Mouse (Mus musculus): ENCODE measurements at regions not wholly inside any gene's neighbourhood (a gene's known extent, or its start where the extent isn't known, plus 50 kb on each side); places are given as distances from the start of the nearest gene placed in this dataset.

DNA sequence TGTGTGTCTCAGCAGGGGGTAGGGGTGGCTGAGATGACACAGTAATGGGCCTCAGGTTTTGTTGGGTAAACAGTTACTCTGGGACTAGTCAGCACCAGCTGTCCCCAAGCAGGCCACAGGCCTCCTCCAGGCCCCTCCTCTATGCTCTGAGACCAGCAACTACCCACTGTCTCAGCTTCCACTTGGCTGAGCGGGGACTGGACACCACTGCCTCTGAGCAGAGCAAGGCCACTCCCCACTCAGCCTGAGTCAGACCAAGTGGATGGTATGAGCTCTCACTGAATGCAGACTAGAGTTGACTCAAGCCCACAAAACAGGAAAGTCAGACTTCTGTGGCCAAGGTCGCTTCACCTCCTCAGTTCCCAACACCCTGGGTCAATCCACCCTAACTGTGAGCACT, 540.5 kb upstream of the Btbd3 start:
- no peaks in the 10 kb centered on the region for H3K36me3 ChIP-seq (ENCODE audit: control insufficient read depth, insufficient read depth, low read length)
- no peaks in the 10 kb centered on the region for H3K4me1 ChIP-seq (ENCODE audit: control insufficient read depth, insufficient read depth, low read length)
- no peaks in the 10 kb centered on the region for H3K27me3 ChIP-seq (ENCODE audit: control insufficient read depth, insufficient read depth, low read length)
- no peak overlapping the region for H3K27ac ChIP-seq (ENCODE audit: control insufficient read depth, insufficient read depth, low read depth, low read length)
- H3K4me3 ChIP-seq (ENCODE audit: control insufficient read depth, low read depth, low read length), result no peak overlapping the region
- TF ChIP-seq CTCF (IDR thresholded peaks at IDR 0.05; ENCODE audit: control insufficient read depth, insufficient read depth, insufficient replicate concordance, low read depth, low read length) (no peak), POLR2A (IDR thresholded peaks at IDR 0.05; ENCODE audit: control insufficient read depth, low read depth, low read length) (no peak)

DNA sequence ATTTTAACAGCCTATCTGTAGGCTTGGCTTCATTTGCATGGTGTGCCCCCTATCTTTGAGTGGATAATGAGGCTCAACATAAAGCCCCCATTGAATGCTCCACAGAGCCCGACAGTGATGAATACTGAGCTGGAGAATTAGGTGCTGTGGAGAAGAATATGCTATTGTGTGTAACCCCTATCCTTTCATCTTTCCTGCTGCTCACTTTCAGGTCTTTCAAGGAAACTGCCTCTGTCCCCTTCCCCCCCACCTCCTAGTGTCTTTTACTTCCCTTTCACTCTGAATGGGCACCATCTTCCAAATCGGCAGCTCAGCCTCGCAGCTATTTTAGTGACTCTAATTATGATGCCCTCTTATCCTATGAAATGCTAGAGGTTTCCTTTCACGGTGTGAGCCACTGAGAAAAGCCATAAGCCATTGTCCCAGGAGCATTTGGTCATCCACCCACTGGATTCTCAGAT, 549.8 kb upstream of the Btbd3 start:
- H3K4me1 ChIP-seq (ENCODE audit: control insufficient read depth, insufficient read depth, low read length), result no peaks in the 10 kb centered on the region
- no peaks in the 10 kb centered on the region for H3K36me3 ChIP-seq (ENCODE audit: control insufficient read depth, insufficient read depth, low read length)
- H3K27ac ChIP-seq (ENCODE audit: control insufficient read depth, insufficient read depth, low read depth, low read length), result no peak overlapping the region
- H3K4me3 ChIP-seq (ENCODE audit: control insufficient read depth, low read depth, low read length), result no peak overlapping the region
- no peak for TF ChIP-seq CTCF (IDR thresholded peaks at IDR 0.05; ENCODE audit: control insufficient read depth, insufficient read depth, insufficient replicate concordance, low read depth, low read length)
- no peak for TF ChIP-seq POLR2A (IDR thresholded peaks at IDR 0.05; ENCODE audit: control insufficient read depth, low read depth, low read length)
- no peaks in the 10 kb centered on the region for H3K27me3 ChIP-seq (ENCODE audit: control insufficient read depth, insufficient read depth, low read length)

DNA sequence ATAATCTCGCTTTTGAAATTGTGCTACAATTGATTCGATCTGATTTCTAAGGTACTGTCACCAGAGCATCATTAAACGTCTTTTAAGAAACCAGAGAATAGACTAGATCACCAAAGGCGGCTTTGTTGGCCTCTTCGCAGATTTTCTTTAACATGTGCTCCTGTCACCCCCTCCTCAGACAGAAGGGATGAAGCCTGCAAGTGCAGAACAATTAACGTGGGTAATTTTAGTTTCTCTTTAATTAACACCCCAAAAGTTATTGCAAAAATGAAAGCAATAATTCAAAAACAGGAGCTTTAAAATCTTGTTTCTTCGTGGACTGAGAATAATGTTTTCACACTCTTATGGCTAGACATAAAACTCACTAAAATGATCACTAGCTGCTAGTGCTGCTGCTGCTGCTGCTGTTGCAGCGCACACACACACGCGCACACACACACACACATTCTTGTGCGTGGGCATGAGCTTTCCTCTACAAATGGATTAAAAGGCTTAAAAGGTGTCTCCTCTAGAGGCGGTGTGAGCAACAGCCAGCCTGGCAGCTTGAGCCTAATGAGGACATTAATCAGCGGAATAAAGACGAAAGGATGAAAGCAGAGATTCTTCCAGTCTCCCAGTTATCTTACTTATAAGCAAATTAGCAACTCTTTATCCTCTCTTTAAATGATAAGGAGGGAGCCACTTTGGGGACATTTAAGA, 550.5 kb upstream of the Btbd3 start:
- Histone ChIP-seq H3K36me3 (ENCODE audit: control insufficient read depth, insufficient read depth, low read length) (no peaks in the 10 kb centered on the region), H3K27me3 (ENCODE audit: control insufficient read depth, insufficient read depth, low read length) (no peaks in the 10 kb centered on the region), H3K27ac (ENCODE audit: control insufficient read depth, insufficient read depth, low read depth, low read length) (no peak overlapping the region), H3K4me3 (ENCODE audit: control insufficient read depth, low read depth, low read length) (no peak overlapping the region), H3K4me1 (ENCODE audit: control insufficient read depth, insufficient read depth, low read length) (no peaks in the 10 kb centered on the region)
- no peak for TF ChIP-seq CTCF (IDR thresholded peaks at IDR 0.05; ENCODE audit: control insufficient read depth, insufficient read depth, insufficient replicate concordance, low read depth, low read length)
- no peak for TF ChIP-seq POLR2A (IDR thresholded peaks at IDR 0.05; ENCODE audit: control insufficient read depth, low read depth, low read length)

DNA sequence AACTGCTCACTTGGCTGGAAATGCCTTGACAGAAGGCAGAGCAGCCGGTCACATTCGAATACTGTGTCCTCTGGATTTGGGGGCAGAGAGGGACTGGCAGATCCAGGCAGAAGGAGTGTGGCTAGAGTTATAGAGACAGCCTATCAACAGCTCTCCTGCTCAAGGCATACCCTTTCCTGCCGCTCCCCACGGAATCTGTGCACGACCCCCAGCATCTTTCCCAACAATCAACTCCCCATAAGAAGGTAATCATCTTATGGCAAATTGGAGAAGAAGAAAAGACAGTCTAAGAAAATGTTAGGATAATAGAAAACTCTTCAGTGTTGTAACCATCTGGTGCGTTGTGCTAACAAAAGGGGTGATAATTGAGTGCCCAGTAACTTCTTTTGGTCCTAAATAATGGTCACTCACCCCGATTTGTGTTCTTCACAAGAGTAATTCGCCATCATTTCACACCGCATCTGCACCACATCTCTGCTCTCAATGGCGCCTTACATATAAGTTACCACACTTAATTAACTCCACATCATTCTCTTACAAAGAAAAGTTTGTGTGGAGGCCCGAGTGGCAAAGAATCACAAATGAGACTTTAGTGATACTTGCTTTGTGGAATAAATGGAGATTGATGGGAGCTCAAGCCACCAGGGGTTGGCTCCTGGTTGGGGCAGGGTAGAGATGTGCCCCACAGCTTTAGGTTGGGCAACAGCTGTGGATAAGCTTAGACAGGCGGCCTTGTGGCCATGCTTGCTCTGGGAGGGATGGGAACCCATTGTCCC, 551.2 kb upstream of the Btbd3 start:
- Histone ChIP-seq H3K4me3 (ENCODE audit: control insufficient read depth, low read depth, low read length) (no peak overlapping the region), H3K27me3 (ENCODE audit: control insufficient read depth, insufficient read depth, low read length) (no peaks in the 10 kb centered on the region), H3K27ac (ENCODE audit: control insufficient read depth, insufficient read depth, low read depth, low read length) (no peak overlapping the region), H3K4me1 (ENCODE audit: control insufficient read depth, insufficient read depth, low read length) (no peaks in the 10 kb centered on the region; the same call in 1 of the 2 replicates), H3K36me3 (ENCODE audit: control insufficient read depth, insufficient read depth, low read length) (no peaks in the 10 kb centered on the region)
- TF ChIP-seq POLR2A (IDR thresholded peaks at IDR 0.05; ENCODE audit: control insufficient read depth, low read depth, low read length) (no peak), CTCF (IDR thresholded peaks at IDR 0.05; ENCODE audit: control insufficient read depth, insufficient read depth, insufficient replicate concordance, low read depth, low read length) (no peak)

DNA sequence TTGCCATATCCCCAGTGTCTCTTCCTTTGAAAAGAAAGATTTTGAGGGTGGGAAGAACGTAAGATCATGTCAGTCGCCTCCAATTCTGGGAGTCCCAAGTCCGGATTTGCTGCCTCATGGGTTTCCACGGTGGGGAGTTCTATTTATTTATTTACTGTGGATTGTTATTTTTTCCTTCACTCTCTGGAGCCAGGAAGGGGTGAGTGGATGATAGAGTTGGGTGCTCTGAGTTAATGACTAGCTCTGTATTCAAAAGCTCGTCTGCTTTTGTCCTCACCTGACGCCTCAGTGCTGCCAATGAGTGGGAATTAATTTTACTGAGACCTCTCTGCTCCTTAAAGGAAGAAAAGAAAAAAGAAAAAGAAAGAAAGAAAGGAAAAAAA, 551.8 kb upstream of the Btbd3 start:
- TF ChIP-seq POLR2A (IDR thresholded peaks at IDR 0.05; ENCODE audit: control insufficient read depth, low read depth, low read length), result no peak
- no peak for TF ChIP-seq CTCF (IDR thresholded peaks at IDR 0.05; ENCODE audit: control insufficient read depth, insufficient read depth, insufficient replicate concordance, low read depth, low read length)
- Histone ChIP-seq H3K36me3 (ENCODE audit: control insufficient read depth, insufficient read depth, low read length) (no peaks in the 10 kb centered on the region), H3K4me3 (ENCODE audit: control insufficient read depth, low read depth, low read length) (no peak overlapping the region), H3K27ac (ENCODE audit: control insufficient read depth, insufficient read depth, low read depth, low read length) (no peak overlapping the region), H3K27me3 (ENCODE audit: control insufficient read depth, insufficient read depth, low read length) (no peaks in the 10 kb centered on the region), H3K4me1 (ENCODE audit: control insufficient read depth, insufficient read depth, low read length) (no peaks in the 10 kb centered on the region; the same call in 1 of the 2 replicates)

DNA sequence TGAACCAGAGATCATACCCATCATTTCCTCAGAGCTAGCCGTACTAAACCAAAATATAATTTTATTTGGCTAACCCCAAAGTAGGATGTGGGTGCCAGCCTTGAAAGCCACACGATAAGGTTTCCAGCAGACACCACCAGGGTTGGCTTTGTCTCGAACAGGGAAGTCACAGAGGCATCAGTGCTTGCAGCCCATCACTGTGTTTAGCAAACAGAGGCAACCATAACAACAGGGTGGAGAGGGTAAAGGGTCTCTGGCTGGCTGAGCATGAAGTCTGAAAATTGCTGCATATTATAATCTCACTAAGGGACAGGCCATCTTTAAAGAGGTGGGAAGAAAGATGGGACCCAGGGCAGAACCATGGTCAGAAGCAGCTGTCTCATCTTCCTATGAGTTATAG, 552.3 kb upstream of the Btbd3 start:
- TF ChIP-seq POLR2A (IDR thresholded peaks at IDR 0.05; ENCODE audit: control insufficient read depth, low read depth, low read length) (no peak), CTCF (IDR thresholded peaks at IDR 0.05; ENCODE audit: control insufficient read depth, insufficient read depth, insufficient replicate concordance, low read depth, low read length) (no peak)
- Histone ChIP-seq H3K27me3 (ENCODE audit: control insufficient read depth, insufficient read depth, low read length) (no peaks in the 10 kb centered on the region), H3K36me3 (ENCODE audit: control insufficient read depth, insufficient read depth, low read length) (no peaks in the 10 kb centered on the region)

DNA sequence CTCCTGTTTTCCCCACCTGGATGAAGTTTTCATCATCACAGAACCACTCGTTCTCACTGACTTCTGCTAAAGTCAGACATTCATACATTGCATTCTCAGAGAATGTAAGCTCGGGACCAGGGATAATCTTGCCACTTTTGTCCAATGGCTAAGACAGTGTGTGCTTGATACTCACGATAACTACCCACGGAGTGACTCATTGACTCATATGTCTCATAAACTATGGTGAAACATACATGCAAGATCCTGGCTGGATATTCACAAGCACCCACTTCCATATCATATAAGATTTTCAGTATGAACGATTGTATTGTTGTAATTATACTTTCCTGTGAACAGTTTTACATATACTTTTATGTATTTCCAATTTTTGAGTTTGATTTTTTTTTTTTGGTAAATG, 560.5 kb upstream of the Btbd3 start:
- H3K4me1 ChIP-seq (ENCODE audit: control insufficient read depth, insufficient read depth, low read length), result no peaks in the 10 kb centered on the region; the same call in 1 of the 2 replicates
- no peaks in the 10 kb centered on the region for H3K27me3 ChIP-seq (ENCODE audit: control insufficient read depth, insufficient read depth, low read length)
- H3K27ac ChIP-seq (ENCODE audit: control insufficient read depth, insufficient read depth, low read depth, low read length), result no peak overlapping the region
- no peaks in the 10 kb centered on the region for H3K36me3 ChIP-seq (ENCODE audit: control insufficient read depth, insufficient read depth, low read length)
- no peak overlapping the region for H3K4me3 ChIP-seq (ENCODE audit: control insufficient read depth, low read depth, low read length)
- TF ChIP-seq POLR2A (IDR thresholded peaks at IDR 0.05; ENCODE audit: control insufficient read depth, low read depth, low read length), result no peak
- TF ChIP-seq CTCF (IDR thresholded peaks at IDR 0.05; ENCODE audit: control insufficient read depth, insufficient read depth, insufficient replicate concordance, low read depth, low read length), result no peak

More for the DNA sequence above, 552.3 kb upstream of the Btbd3 start:
- no peaks in the 10 kb centered on the region; the same call in 1 of the 2 replicates for H3K4me1 ChIP-seq (ENCODE audit: control insufficient read depth, insufficient read depth, low read length)
- no peak overlapping the region for H3K4me3 ChIP-seq (ENCODE audit: control insufficient read depth, low read depth, low read length)
- no peak overlapping the region for H3K27ac ChIP-seq (ENCODE audit: control insufficient read depth, insufficient read depth, low read depth, low read length)
